Comparison of ENCODE assay signal across 12 mouse cellular contexts in genomic region chr19:46141091-46141490, GRCm38 (mm10). TPM values are rescaled to one million over a fixed set of nuclear protein-coding genes. Genes with fewer than 3 reads are reported as not detected.
DNase-seq lines count a peak whose midpoint lies in the region; ATAC-seq lines count a peak whose summit lies in the region.
"Had no signal": no experiment of that assay in that cellular context is flagged by ENCODE, and none has a peak within 500 bp of the region (broad histone marks: within the 10 kb centered on the region; RNA-seq: fewer than 3 reads in every experiment).

No protein-coding gene starts in this region.

- H3K4me2 ChIP-seq in lung, embryonic 15.5 days, result no peak overlapping the region
- H3K4me2 ChIP-seq in forebrain, embryonic 14.5 days (ENCODE audit: low read length), result no peak overlapping the region
- no peak overlapping the region for H3K4me2 ChIP-seq in limb, embryonic 15.5 days
- H3K4me2 ChIP-seq: embryonic facial prominence, embryonic 13.5 days had no signal

- peak; percentile 71 for DNase-seq in heart, adult 11 months
- DNase-seq in heart, adult 9 months (ENCODE audit: low spot score in 2 of 2), result no peak
- DNase-seq in lung, postnatal 14 days, result no peak
- peak; percentile 4 for DNase-seq in forebrain, embryonic 14.5 days (ENCODE audit: low spot score)
- no peak for DNase-seq in layer of hippocampus, postnatal 25 days (ENCODE audit: extremely low spot score in 1 of 2, low spot score in 1 of 2)
- no peak for DNase-seq in frontal cortex, postnatal 10 days (ENCODE audit: low spot score in 2 of 2)

- H3K27me3 ChIP-seq in lung, embryonic 15.5 days, result peaks cover 68% of the 10 kb centered on the region
- peaks cover 38% of the 10 kb centered on the region for H3K27me3 ChIP-seq in forebrain, embryonic 14.5 days (replicated peaks; ENCODE audit: control insufficient read depth, insufficient read depth, low read length)
- H3K27me3 ChIP-seq in limb, embryonic 15.5 days, result peaks cover 88% of the 10 kb centered on the region

- no peaks in the 10 kb centered on the region for H3K36me3 ChIP-seq in lung, embryonic 15.5 days
- H3K36me3 ChIP-seq in forebrain, embryonic 14.5 days (ENCODE audit: control insufficient read depth, insufficient read depth, low read length), result no peaks in the 10 kb centered on the region
- H3K36me3 ChIP-seq in limb, embryonic 15.5 days, result no peaks in the 10 kb centered on the region
- H3K36me3 ChIP-seq: embryonic facial prominence, embryonic 13.5 days had no signal

- H3K9ac ChIP-seq in lung, embryonic 15.5 days, result no peak overlapping the region
- no peak overlapping the region for H3K9ac ChIP-seq in forebrain, embryonic 14.5 days (ENCODE audit: low read length)
- H3K9ac ChIP-seq in limb, embryonic 15.5 days, result no peak overlapping the region
- H3K9ac ChIP-seq: embryonic facial prominence, embryonic 13.5 days; liver, embryonic 14.5 days had no signal

- H3K4me3 ChIP-seq in lung, embryonic 15.5 days, result no peak overlapping the region
- H3K4me3 ChIP-seq in forebrain, embryonic 14.5 days (ENCODE audit: low read depth, low read length), result no peak overlapping the region
- no peak overlapping the region for H3K4me3 ChIP-seq in limb, embryonic 15.5 days
- H3K4me3 ChIP-seq: embryonic facial prominence, embryonic 13.5 days had no signal

- peaks cover 25% of the 10 kb centered on the region for H3K4me1 ChIP-seq in lung, embryonic 15.5 days
- peaks cover 5% of the 10 kb centered on the region for H3K4me1 ChIP-seq in forebrain, embryonic 14.5 days (ENCODE audit: control insufficient read depth, insufficient read depth, low read length)
- peaks cover 13% of the 10 kb centered on the region for H3K4me1 ChIP-seq in limb, embryonic 15.5 days

- peak; percentile 21; the same call in 1 of the 2 replicates for ATAC-seq in lung, embryonic 15.5 days (ENCODE audit: borderline replicate concordance, extremely low read depth, low FRiP score, low TSS enrichment)
- peak; percentile 15; the same call in 1 of the 2 replicates for ATAC-seq in forebrain, embryonic 14.5 days
- peak; percentile 78 for ATAC-seq in limb, embryonic 15.5 days (ENCODE audit: insufficient number of reproducible peaks, low FRiP score, low TSS enrichment, low read depth)
- ATAC-seq: inflammation-experienced regulatory T-cells, adult 6 months had no signal

- no peak overlapping the region for H3K27ac ChIP-seq in lung, embryonic 15.5 days
- no peak overlapping the region for H3K27ac ChIP-seq in forebrain, embryonic 14.5 days (ENCODE audit: low read depth, low read length)
- no peak overlapping the region for H3K27ac ChIP-seq in limb, embryonic 15.5 days
- H3K27ac ChIP-seq: embryonic facial prominence, embryonic 13.5 days; liver, embryonic 14.5 days had no signal

- WGBS in lung, embryonic 15.5 days, result 14% methylated on average over 6 of the region's 6 CpGs
- WGBS in forebrain, embryonic 14.5 days, result 11% methylated on average over 6 of the region's 6 CpGs
- WGBS in limb, embryonic 15.5 days, result 23% methylated on average over 6 of the region's 6 CpGs

- no peaks in the 10 kb centered on the region for H3K9me3 ChIP-seq in lung, embryonic 15.5 days
- H3K9me3 ChIP-seq in forebrain, embryonic 14.5 days (replicated peaks; ENCODE audit: control insufficient read depth, low read length), result no peaks in the 10 kb centered on the region
- no peaks in the 10 kb centered on the region for H3K9me3 ChIP-seq in limb, embryonic 15.5 days
- H3K9me3 ChIP-seq: embryonic facial prominence, embryonic 13.5 days had no signal

RNA-seq across cellular contexts. Expression of gene Pitx3, which starts 7.0 kb away (rescaled TPM):
- polyA plus RNA-seq in lung, embryonic 15.5 days (2015; fragmentation: Nextera tagmentation; extraction: Ambion mirVana), result 0.39 and 0.53 TPM in 2 replicates
- not detected in 2 replicates for polyA plus RNA-seq in forebrain, embryonic 14.5 days (2014; fragmentation: Nextera tagmentation; extraction: Ambion mirVana)
- polyA plus RNA-seq in limb, embryonic 15.5 days (2015; fragmentation: Nextera tagmentation; extraction: Ambion mirVana), result 5.4 and 8.5 TPM in 2 replicates
- total RNA-seq in layer of hippocampus, postnatal 25 days (2021), result not detected
- total RNA-seq: neutrophil, adult 5-6 weeks had no signal
- polyA plus RNA-seq: inflammation-experienced regulatory T-cells, adult 6 months; liver, embryonic 14.5 days had no signal

RNA-seq across cellular contexts. Expression of gene Elovl3, which starts 9.4 kb away (rescaled TPM):
- polyA plus RNA-seq in lung, embryonic 15.5 days (2015; fragmentation: Nextera tagmentation; extraction: Ambion mirVana), result not detected in 2 replicates
- polyA plus RNA-seq in forebrain, embryonic 14.5 days (2014; fragmentation: Nextera tagmentation; extraction: Ambion mirVana), result not detected in 2 replicates
- polyA plus RNA-seq in limb, embryonic 15.5 days (2015; fragmentation: Nextera tagmentation; extraction: Ambion mirVana), result 0.40 and 0.66 TPM in 2 replicates
- total RNA-seq in layer of hippocampus, postnatal 25 days (2021), result not detected
- total RNA-seq: neutrophil, adult 5-6 weeks had no signal
- polyA plus RNA-seq: inflammation-experienced regulatory T-cells, adult 6 months had no signal

RNA-seq across cellular contexts. Expression of gene Gbf1, which starts 11.2 kb away (rescaled TPM):
- polyA plus RNA-seq in lung, embryonic 15.5 days (2015; fragmentation: Nextera tagmentation; extraction: Ambion mirVana), result 62.4 and 65.0 TPM in 2 replicates
- 36.3 and 50.7 TPM in 2 replicates for polyA plus RNA-seq in forebrain, embryonic 14.5 days (2014; fragmentation: Nextera tagmentation; extraction: Ambion mirVana)
- 73.8 and 76.7 TPM in 2 replicates for polyA plus RNA-seq in limb, embryonic 15.5 days (2015; fragmentation: Nextera tagmentation; extraction: Ambion mirVana)
- total RNA-seq in layer of hippocampus, postnatal 25 days (2021), result 10 to 100 TPM; 93.3 to 97.6 TPM

Comparison
In these comparisons a context has a peak if more than half of its experiments do, and no peak if none do; other contexts are left out.
1. DNase-seq: peak in heart, adult 11 months (single experiment) and forebrain, embryonic 14.5 days (single experiment); none in heart, adult 9 months (0 of 2), lung, postnatal 14 days (single experiment), layer of hippocampus, postnatal 25 days (0 of 2) and frontal cortex, postnatal 10 days (0 of 2).
2. ATAC-seq: peak in every context shown above with its lines; median percentile 78 in limb, embryonic 15.5 days; 21 in lung, embryonic 15.5 days; 15 in forebrain, embryonic 14.5 days.